In genomic region chr10:9889651-9890050, GRCm38 (mm10) we compare ENCODE assay signal across 26 mouse cellular contexts.
"Had no signal": no experiment of that assay in that cellular context is flagged by ENCODE, and none has a peak within 500 bp of the region (broad histone marks: within the 10 kb centered on the region; RNA-seq: fewer than 3 reads in every experiment).

No protein-coding gene starts in this region.

- ATAC-seq: hindbrain, postnatal 0 days; intestine, embryonic 16.5 days had no signal

- H3K27ac ChIP-seq: gastrocnemius, adult 2 months; heart, embryonic 10.5 days; heart, embryonic 13.5 days; heart, embryonic 15.5 days; hindbrain, embryonic 13.5 days; hindbrain, embryonic 15.5 days; hindbrain, postnatal 0 days; kidney, embryonic 15.5 days; kidney, postnatal 0 days; left cerebral cortex, adult 2 months; limb, embryonic 10.5 days; limb, embryonic 12.5 days had no signal

- H3K4me1 ChIP-seq: heart, embryonic 10.5 days; hindbrain, embryonic 15.5 days; limb, embryonic 10.5 days; limb, embryonic 12.5 days had no signal

- H3K4me3 ChIP-seq: gastrocnemius, adult 2 months; heart, embryonic 10.5 days; heart, embryonic 13.5 days; heart, embryonic 15.5 days; hindbrain, embryonic 13.5 days; hindbrain, embryonic 15.5 days; kidney, embryonic 15.5 days; left cerebral cortex, adult 2 months; limb, embryonic 10.5 days; limb, embryonic 12.5 days had no signal

- DNase-seq: gastrocnemius, adult 2 months; gastrocnemius, postnatal 10 days; gastrocnemius, postnatal 25 days; heart, adult 18-20 months; heart, postnatal 14 days; heart, postnatal 36 days; kidney, adult 11 months; kidney, adult 2 months; kidney, adult 9 months; kidney, postnatal 14 days; kidney, postnatal 36 days; layer of hippocampus, adult 9-11 months; layer of hippocampus, postnatal 36 days; liver had no signal

- H3K36me3 ChIP-seq: hindbrain, embryonic 15.5 days had no signal
